Mouse (Mus musculus) spleen, postnatal 4 days (tissue): ENCODE data around the gene Tfpt.

Experiments
- DNase-seq, 2 experiments: peaks; one replicate each; pipeline ENCODE4 v3.0.0; 2022; ENCODE audit warnings: low spot score in 2 of 2

Gene Tfpt

GRCm38 (mm10) chr7:3629543-3630477 is at the start of gene Tfpt, which contains the start of gene Prpf31:
Gene Tfpt (minus strand): TSS chr7:3629929.
Gene Prpf31 (plus strand): TSS chr7:3629985.
- DNase-seq, result peak; percentile 88 to 92

GRCm38 (mm10) chr7:3677342-3677741 is 47.6 kb upstream of the Tfpt start, which contains the start of gene Tmc4:
Gene Tmc4 (minus strand): TSS chr7:3677553.
- DNase-seq, result no peak

- DNase-seq, result no peak
These were observed 46.6 kb upstream of the Tfpt start for GRCm38 (mm10) chr7:3676371-3676770.

- DNase-seq, result no peak
These were observed 45.5 kb upstream of the Tfpt start for GRCm38 (mm10) chr7:3675228-3675548.

GRCm38 (mm10) chr7:3674507-3675227 is 44.9 kb upstream of the Tfpt start:
- peak; percentile 79 to 94 for DNase-seq

GRCm38 (mm10) chr7:3666921-3667391 is 37.2 kb upstream of the Tfpt start:
- no peak for DNase-seq

GRCm38 (mm10) chr7:3665215-3666114 is 35.7 kb upstream of the Tfpt start, which contains the start of gene Leng1:
Gene Leng1 (minus strand): TSS chr7:3665840.
- peak; percentile 93 for DNase-seq

GRCm38 (mm10) chr7:3664524-3665214 is 34.9 kb upstream of the Tfpt start:
- DNase-seq, result no peak

- DNase-seq, result no peak
These were observed 28.8 kb upstream of the Tfpt start for GRCm38 (mm10) chr7:3658578-3658977.

- no peak for DNase-seq
These were observed 27.2 kb upstream of the Tfpt start for GRCm38 (mm10) chr7:3656966-3657365.

GRCm38 (mm10) chr7:3646641-3647040 is 16.9 kb upstream of the Tfpt start:
- no peak for DNase-seq

- DNase-seq, result no peak
These were observed 16.5 kb upstream of the Tfpt start for GRCm38 (mm10) chr7:3646188-3646587.

GRCm38 (mm10) chr7:3645488-3646025 is 15.8 kb upstream of the Tfpt start:
- no peak for DNase-seq

- DNase-seq, result peak; percentile 96 to 98
These were observed 15.2 kb upstream of the Tfpt start, which contains the start of gene Cnot3 for GRCm38 (mm10) chr7:3644672-3645487. Gene Cnot3 (plus strand): TSS chr7:3645268.

- peak; percentile 93 to 94 for DNase-seq
These were observed 14.6 kb upstream of the Tfpt start for GRCm38 (mm10) chr7:3644348-3644671.

GRCm38 (mm10) chr7:3643843-3644242 is 14.1 kb upstream of the Tfpt start:
- DNase-seq, result no peak

GRCm38 (mm10) chr7:3643412-3643811 is 13.7 kb upstream of the Tfpt start:
- no peak for DNase-seq

- DNase-seq, result no peak
These were observed 718 bp upstream of the Tfpt start for GRCm38 (mm10) chr7:3630478-3630815.

GRCm38 (mm10) chr7:3629030-3629429 is 699 bp downstream of the Tfpt start:
- DNase-seq, result no peak
